ENCODE assay signal across 13 mouse cellular contexts in the genomic region with DNA sequence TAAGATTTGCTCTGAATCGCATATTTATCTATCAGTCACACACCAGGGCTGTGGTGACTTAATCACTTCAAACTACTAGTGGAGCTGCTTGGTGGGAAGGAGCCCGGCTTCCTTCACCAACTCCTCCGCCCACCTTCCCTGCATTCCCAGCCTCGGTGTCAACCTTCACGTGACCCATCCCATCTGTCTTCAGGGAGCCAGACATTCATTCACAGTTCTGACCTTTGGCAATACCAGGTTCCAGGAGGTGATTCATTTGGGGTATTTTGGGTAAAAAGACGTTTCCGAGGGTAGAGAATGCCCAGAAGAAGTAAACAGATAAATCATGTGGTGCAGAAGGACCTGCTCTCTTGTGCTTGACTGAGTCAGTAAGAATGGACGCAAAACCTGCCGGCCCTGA.
DNase-seq lines count a peak whose midpoint lies in the region; ATAC-seq and TF ChIP-seq lines count a peak whose summit lies in the region.
"Had no signal": no experiment of that assay in that cellular context is flagged by ENCODE, and none has a peak within 500 bp of the region (broad histone marks: within the 10 kb centered on the region; RNA-seq: fewer than 3 reads in every experiment).

No protein-coding gene starts in this region.

- H3K36me3 ChIP-seq in kidney, embryonic 14.5 days (ENCODE audit: control insufficient read depth, insufficient read depth, low read length): no peaks in the 10 kb centered on the region

- peaks cover 21% of the 10 kb centered on the region; the same call in 1 of the 2 replicates for H3K4me1 ChIP-seq in kidney, embryonic 14.5 days (ENCODE audit: control insufficient read depth, insufficient read depth, low read length)

- CTCF ChIA-PET in Patski (lab: Charles Lee): no interaction called here

- in situ Hi-C loops in Patski (cut with MboI; ENCODE audit: low pct_unique_long_range_greater_than_20kb): loop anchor here (5.0 kb wide), 1 partner anchor 171 kb away; no protein-coding TSS in a partner anchor

- intact Hi-C loops in gastrocnemius, adult 2 months (cut with DNase I): no loop called here

- no peak for ATAC-seq in kidney, embryonic 14.5 days (ENCODE audit: low FRiP score, low TSS enrichment)
- peak; percentile 57 for ATAC-seq in Patski
- ATAC-seq: CD4-positive, CD25-positive, alpha-beta regulatory T cell, adult 4 months; midbrain, embryonic 16.5 days had no signal

- H3K4me3 ChIP-seq in gastrocnemius, adult 2 months: no peak overlapping the region
- no peak overlapping the region for H3K4me3 ChIP-seq in kidney, embryonic 14.5 days (ENCODE audit: low read length)

- no peaks in the 10 kb centered on the region for H3K27me3 ChIP-seq in kidney, embryonic 14.5 days (ENCODE audit: control insufficient read depth, insufficient read depth, low read length)
- H3K27me3 ChIP-seq in Patski: no peaks in the 10 kb centered on the region

- WGBS in kidney, embryonic 14.5 days: 41% methylated on average over 9 of the region's 9 CpGs

- no peak for DNase-seq in gastrocnemius, adult 2 months
- DNase-seq in gastrocnemius, postnatal 10 days: no peak
- peak; percentile 29 for DNase-seq in kidney, adult 18-20 months
- DNase-seq in Patski (ENCODE audit: low read depth, low spot score): peak; percentile 82
- peak; percentile 37 to 51 for DNase-seq in kidney, postnatal 25 days
- DNase-seq in layer of hippocampus, postnatal 36 days: no peak
- no peak for DNase-seq in cerebellum, postnatal 4 days (ENCODE audit: low spot score in 2 of 2)
- DNase-seq: lung, postnatal 4 days; right cerebral cortex, postnatal 4 days had no signal

- POLR2A ChIA-PET in Patski (lab: Charles Lee): interaction anchor here (0.9 to 1.2 kb wide), 2 partner anchors 13 to 15 kb away, joined by 3 read pairs; no protein-coding TSS in a partner anchor

- H3K27ac ChIP-seq in gastrocnemius, adult 2 months: peak overlapping the region; percentile 70
- no peak overlapping the region for H3K27ac ChIP-seq in kidney, embryonic 14.5 days (ENCODE audit: low read depth, low read length)

- H3K9ac ChIP-seq in kidney, embryonic 14.5 days (ENCODE audit: low read depth, low read length): no peak overlapping the region

- no peak for TF ChIP-seq CTCF in gastrocnemius, adult 2 months (IDR thresholded peaks at IDR 0.05)
- TF ChIP-seq CTCF in Patski (IDR thresholded peaks at IDR 0.05): no peak

- H3K4me2 ChIP-seq in kidney, embryonic 14.5 days (replicated peaks; ENCODE audit: low read depth, low read length): no peak overlapping the region
- H3K4me2 ChIP-seq: liver, embryonic 11.5 days had no signal

- no peaks in the 10 kb centered on the region for H3K9me3 ChIP-seq in kidney, embryonic 14.5 days (ENCODE audit: control insufficient read depth, low read length)

Comparison
In these comparisons a context has a peak if more than half of its experiments do, and no peak if none do; other contexts are left out.
1. DNase-seq: peak in kidney, adult 18-20 months (single experiment), Patski (single experiment) and kidney, postnatal 25 days (2 of 2); none in gastrocnemius, adult 2 months (single experiment), gastrocnemius, postnatal 10 days (single experiment), layer of hippocampus, postnatal 36 days (0 of 2) and cerebellum, postnatal 4 days (0 of 2).